Mouse (Mus musculus): ENCODE results near the gene Cmtm7.
A peak's percentile ranks its signal among the peaks of the same experiment; 100 is the strongest.

The Cmtm7 gene

DNA sequence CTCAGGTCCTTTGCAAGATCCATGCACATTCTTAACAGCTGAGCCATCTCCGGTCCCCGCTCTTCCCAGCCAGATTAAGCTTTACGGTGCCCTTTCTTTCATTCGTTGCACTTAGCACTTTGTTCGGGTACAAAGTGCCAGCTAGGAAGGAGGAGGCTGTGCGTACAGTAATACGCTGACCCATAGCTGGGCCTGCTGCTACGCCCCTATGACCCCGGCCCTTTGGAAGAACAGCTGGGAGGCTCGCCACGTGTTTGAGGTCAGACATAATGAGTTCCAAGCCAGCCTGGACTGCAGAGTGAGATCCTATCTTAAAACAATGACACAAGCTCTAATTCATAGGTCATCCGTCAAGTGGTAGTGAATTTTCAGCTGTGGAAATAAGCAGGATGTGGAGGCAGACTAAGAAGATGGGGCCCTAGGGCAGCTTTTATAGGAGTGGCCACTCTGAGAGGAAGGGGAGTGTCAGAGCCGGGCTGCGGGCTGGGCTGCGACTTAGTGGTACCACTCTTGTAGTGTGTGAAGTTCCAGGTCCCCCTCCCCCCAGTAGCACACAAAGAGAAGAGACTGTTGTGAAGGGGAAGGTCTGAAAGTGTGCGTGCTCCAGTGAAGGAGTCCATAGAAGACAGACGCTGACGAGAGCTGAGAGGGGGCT is 64.9 kb downstream of the Cmtm7 start:
- no peak for DNase-seq (ENCODE audit: low spot score in 2 of 2)

DNA sequence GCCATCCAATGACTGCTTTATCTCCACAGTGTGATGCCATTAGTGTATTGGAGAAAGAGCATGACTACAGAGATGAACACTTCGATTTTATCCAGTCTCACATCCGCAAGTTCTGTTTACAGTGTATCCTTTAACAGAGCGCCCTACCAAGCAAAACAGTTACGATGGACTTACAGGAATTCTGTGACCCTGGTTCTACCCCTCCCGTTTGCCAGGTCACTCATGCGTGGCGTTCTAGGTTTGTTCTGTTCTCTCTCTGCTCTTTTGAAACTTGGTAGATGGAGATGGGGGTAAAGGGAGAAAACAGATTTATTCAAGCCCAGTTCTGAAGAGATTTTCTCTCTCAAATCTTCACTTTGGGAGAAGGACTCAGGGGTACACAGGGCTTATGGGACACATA is 68.2 kb downstream of the Cmtm7 start:
- DNase-seq (ENCODE audit: low spot score in 2 of 2): no peak

DNA sequence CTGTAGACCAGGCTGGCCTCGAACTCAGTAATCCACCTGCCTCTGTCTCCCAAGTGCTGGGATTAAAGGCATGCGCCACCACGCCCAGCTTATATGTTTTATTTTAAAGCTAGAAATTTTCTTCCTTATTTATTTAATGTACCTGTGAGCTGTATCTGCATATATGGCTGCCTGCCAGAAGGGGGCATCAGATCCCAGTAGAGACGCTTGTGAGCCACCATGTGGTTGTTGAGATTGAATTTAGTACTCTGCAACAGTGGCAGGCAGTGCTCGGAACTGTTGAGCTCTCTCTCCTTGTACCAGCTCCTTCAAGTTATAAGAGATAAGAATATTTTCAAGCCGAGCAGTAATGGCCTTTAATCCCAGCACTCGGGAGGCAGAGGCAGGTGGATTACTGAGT is 71.3 kb downstream of the Cmtm7 start:
- peak in 1 of 2 experiments; percentile 49 for DNase-seq (ENCODE audit: low spot score in 2 of 2)

DNA sequence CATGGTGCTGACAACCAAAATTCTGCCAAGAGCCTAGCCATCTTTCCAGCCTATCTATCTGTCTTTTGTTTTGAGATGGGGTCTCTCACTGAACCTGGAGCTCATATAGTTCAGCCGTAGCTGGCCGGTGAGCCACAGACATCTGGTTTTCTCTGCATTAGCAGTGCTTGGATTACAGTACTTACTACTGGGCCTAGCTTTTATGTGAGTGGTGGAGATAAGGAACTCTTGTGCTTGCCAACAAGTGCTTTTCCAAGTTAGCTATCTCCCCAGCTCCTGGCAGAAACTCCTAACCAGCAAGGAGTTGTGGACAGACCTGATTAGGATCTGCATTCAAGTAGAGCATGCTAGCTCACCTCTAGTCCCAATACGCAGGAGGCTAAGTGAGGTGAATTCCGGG is 73.9 kb downstream of the Cmtm7 start:
- no peak for DNase-seq (ENCODE audit: low spot score in 2 of 2)

All from thymus, postnatal 10 days (tissue).